Mouse (Mus musculus): Measurements from ENCODE around the gene Map4k1.

DNA sequence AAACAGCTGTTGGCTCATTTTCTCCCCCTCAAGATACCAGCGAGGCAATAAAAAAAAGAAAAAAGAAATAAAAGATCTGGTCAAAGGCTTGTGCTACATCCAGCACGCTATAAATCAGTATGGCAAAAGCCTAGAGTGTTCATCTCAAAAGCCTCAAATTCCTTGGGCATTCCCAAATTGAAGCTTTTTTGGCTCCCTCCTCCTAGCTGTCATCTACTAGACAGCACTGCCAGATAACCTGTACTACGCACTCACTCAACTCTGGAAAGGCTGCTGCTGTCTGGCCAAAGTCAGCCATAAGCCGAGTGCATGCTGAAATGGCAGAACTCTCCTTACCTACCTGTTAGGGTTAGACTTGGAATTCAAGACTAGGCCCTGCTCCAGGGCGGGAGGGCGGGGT lies 24.6 kb upstream of the Map4k1 start:
- TF ChIP-seq POLR2A (IDR thresholded peaks at IDR 0.05; ENCODE audit: low read depth, low read length): no peak
- TF ChIP-seq CTCF (conservative IDR thresholded peaks at IDR 0.05; ENCODE audit: insufficient read depth, insufficient read length, low read depth, low read length): no peak

Data from kidney, adult 2 months (tissue).